Mouse (Mus musculus): ENCODE data around the gene Tas2r134.

Gene Tas2r134

DNA sequence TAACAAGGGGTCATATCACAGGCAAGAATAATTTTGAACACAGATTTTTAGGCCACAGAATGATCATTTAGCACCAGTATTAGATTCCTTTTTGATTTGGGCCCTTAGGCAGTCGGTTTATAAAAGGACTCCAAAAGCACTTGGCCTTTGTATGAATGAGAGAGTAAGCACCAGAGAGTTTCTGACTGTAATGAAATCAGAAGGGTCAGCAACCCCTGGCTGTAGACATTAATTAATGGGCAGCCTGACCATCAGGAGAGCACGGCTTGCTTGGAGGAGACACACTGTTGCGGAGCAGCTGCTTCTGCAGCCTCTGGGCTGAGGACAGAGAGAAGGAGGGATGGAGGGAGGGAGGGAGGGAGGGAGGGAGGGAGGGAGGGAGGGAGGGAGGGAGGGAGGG, 30.4 kb downstream of the Tas2r134 start:
- 83% methylated on average over 3 of the region's 3 CpGs for WGBS

DNA sequence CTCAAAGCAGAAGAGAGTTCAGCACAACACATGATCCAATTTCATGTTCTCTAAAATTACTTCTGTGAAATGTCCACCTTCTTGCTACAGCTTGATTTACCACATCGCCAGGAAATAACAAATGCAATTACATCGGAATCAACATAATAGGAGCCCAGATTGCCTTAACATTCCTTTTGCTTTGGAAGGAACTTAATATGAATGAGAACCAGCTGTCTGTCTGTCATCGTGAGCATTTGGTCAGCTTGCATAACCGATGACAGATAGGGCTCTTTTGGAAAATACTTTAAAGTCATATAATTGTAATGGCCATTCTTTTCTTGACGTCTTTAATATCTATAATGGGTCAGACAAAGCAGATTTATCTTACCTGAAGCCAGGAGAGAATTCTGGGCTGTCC, 31.0 kb downstream of the Tas2r134 start:
- 72% methylated on average over 5 of the region's 5 CpGs for WGBS

DNA sequence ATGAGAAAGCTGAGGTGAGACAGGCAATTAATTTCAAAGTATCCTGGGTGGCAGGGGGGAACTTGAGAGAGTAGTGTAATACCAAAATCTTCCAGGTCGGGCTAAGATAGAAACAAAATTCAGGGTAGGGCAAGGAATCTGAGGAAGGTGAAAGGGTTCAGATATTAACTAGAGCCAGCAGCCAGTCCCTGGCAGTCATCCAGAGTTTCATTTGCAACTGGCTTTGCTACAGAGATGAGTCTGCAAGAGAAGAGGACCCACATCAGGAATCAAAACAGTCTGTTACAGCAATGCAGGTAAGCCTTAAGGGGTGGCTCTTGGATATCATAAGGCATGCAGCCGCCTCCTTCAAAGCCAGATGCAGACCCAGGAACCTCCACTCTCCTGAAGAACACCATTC, 47.0 kb downstream of the Tas2r134 start:
- WGBS = 92% methylated on average over 2 of the region's 2 CpGs

Data from cerebral cortex, adult 2 months (tissue).